Mouse (Mus musculus) CH12.LX (cell line): Measurements from ENCODE around the gene Ssh3. TPM values are rescaled to one million over a fixed set of nuclear protein-coding genes. Genes with fewer than 3 reads are reported as not detected.

Experiments used
- DNase-seq: peaks from one replicate; pipeline ENCODE4 v3.0.0-alpha.2; 2013; ENCODE audit errors: extremely low read depth
- H3K27ac ChIP-seq: 2 replicates; pipeline ENCODE4 v1.5.1; 2012; ENCODE audit warnings: low read depth, mild to moderate bottlenecking, control low read depth, moderate library complexity; ENCODE audit not compliant: insufficient read depth
- H3K27me3 ChIP-seq: replicated peaks from 2 replicates; pipeline ENCODE3; 2012; ENCODE audit warnings: inconsistent platforms
- H3K36me3 ChIP-seq, 2 experiments: replicated peaks in 1 of 2; 2 replicates each; pipeline versions ENCODE3 to v1.6.1; 2012; ENCODE audit warnings: inconsistent platforms in 1 of 2, low read length in 1 of 2, mild to moderate bottlenecking in 1 of 2, mixed read lengths in 1 of 2, moderate library complexity in 1 of 2; ENCODE audit not compliant: control insufficient read depth in 1 of 2, insufficient read depth in 1 of 2
- H3K4me1 ChIP-seq, 2 experiments: 2 replicates each; pipeline ENCODE4 v1.6.1; 2012; ENCODE audit warnings: inconsistent platforms in 1 of 2, moderate library complexity in 1 of 2; ENCODE audit not compliant: insufficient read depth in 2 of 2, control insufficient read depth in 1 of 2
- H3K4me2 ChIP-seq: 2 replicates; pipeline ENCODE4 v1.6.1; 2012; ENCODE audit warnings: low read depth, mild to moderate bottlenecking, control low read depth; ENCODE audit not compliant: poor library complexity, insufficient read depth, severe bottlenecking
- H3K4me3 ChIP-seq, 3 experiments: fragments of 150-350 bp in 1 of 3; sonication (generic) in 1 of 3; replicated peaks in 1 of 3; 2 replicates each; pipeline versions ENCODE3 to v1.5.1; 2011 to 2012; ENCODE audit warnings: low read depth in 2 of 3, low read length in 2 of 3, mild to moderate bottlenecking in 2 of 3, moderate library complexity in 2 of 3, control low read depth in 1 of 3, improper control_type of control experiment in 1 of 3, inconsistent platforms in 1 of 3, mixed read lengths in 1 of 3; ENCODE audit not compliant: poor library complexity in 1 of 3
- H3K79me2 ChIP-seq: replicated peaks from 2 replicates; pipeline ENCODE4 v1.6.1; 2012; ENCODE audit warnings: mild to moderate bottlenecking, moderate library complexity; ENCODE audit not compliant: control insufficient read depth, poor library complexity, insufficient read depth, severe bottlenecking; ENCODE audit errors: extremely low read depth
- H3K9ac ChIP-seq: 2 replicates; pipeline ENCODE4 v1.6.1; 2012; ENCODE audit warnings: low read depth, mild to moderate bottlenecking, control low read depth, moderate library complexity; ENCODE audit not compliant: insufficient read depth
- H3K9me3 ChIP-seq: replicated peaks from 2 replicates; pipeline ENCODE3; 2012; ENCODE audit warnings: low read length, inconsistent platforms, mixed read lengths
- BHLHE40 ChIP-seq: IDR thresholded peaks from 2 replicates; pipeline ENCODE4 v1.6.1; 2011; ENCODE audit warnings: mild to moderate bottlenecking, low read depth, low read length, improper control_type of control experiment
- CHD1 ChIP-seq: IDR thresholded peaks from 2 replicates; pipeline ENCODE4 v1.6.1; 2012; ENCODE audit warnings: low read depth, low read length, improper control_type of control experiment, inconsistent platforms
- CHD2 ChIP-seq: IDR thresholded peaks from 2 replicates; pipeline ENCODE4 v1.6.1; 2011; ENCODE audit warnings: low read length, improper control_type of control experiment
- CTCF ChIP-seq, 2 experiments: IDR thresholded peaks in 1 of 2; conservative IDR thresholded peaks in 1 of 2; 2 replicates each; pipeline ENCODE4 v1.5.1; 2011 to 2012; ENCODE audit warnings: low read depth in 2 of 2, low read length in 2 of 2, improper control_type of control experiment in 1 of 2, inconsistent platforms in 1 of 2, mild to moderate bottlenecking in 1 of 2, moderate library complexity in 1 of 2
- E2F4 ChIP-seq: IDR thresholded peaks from 2 replicates; pipeline ENCODE4 v1.6.1; 2011; ENCODE audit warnings: low read depth, low read length, improper control_type of control experiment; ENCODE audit not compliant: insufficient replicate concordance
- ELF1 ChIP-seq: IDR thresholded peaks from 2 replicates; pipeline ENCODE4 v1.6.1; 2014; ENCODE audit warnings: low read depth, mild to moderate bottlenecking, inconsistent platforms, low read length, improper control_type of control experiment
- EP300 ChIP-seq: IDR thresholded peaks from 2 replicates; pipeline ENCODE4 v1.6.1; 2011; ENCODE audit warnings: low read length, improper control_type of control experiment
- ETS1 ChIP-seq: conservative IDR thresholded peaks from 2 replicates; pipeline ENCODE4 v1.6.1; 2012; ENCODE audit warnings: low read depth, mild to moderate bottlenecking, inconsistent platforms, low read length, improper control_type of control experiment, moderate library complexity
- GABPA ChIP-seq: IDR thresholded peaks from 2 replicates; pipeline ENCODE4 v1.6.1; 2012; ENCODE audit warnings: low read depth, low read length, improper control_type of control experiment, inconsistent platforms; ENCODE audit not compliant: insufficient replicate concordance
- HCFC1 ChIP-seq: IDR thresholded peaks from 2 replicates; pipeline ENCODE4 v1.6.1; 2012; ENCODE audit warnings: low read depth, mild to moderate bottlenecking, inconsistent platforms, low read length, improper control_type of control experiment
- IRF4 ChIP-seq: IDR thresholded peaks from 2 replicates; pipeline ENCODE4 v1.6.1; 2014; ENCODE audit warnings: low read depth, mild to moderate bottlenecking, inconsistent platforms, low read length, improper control_type of control experiment
- JUN ChIP-seq: IDR thresholded peaks from 2 replicates; pipeline ENCODE4 v1.6.1; 2011; ENCODE audit warnings: low read depth, mild to moderate bottlenecking, low read length, improper control_type of control experiment, moderate library complexity; ENCODE audit not compliant: insufficient read depth
- JUND ChIP-seq: conservative IDR thresholded peaks from 2 replicates; pipeline ENCODE4 v1.6.1; 2011; ENCODE audit warnings: low read depth, low read length, improper control_type of control experiment
- KAT2A ChIP-seq: IDR thresholded peaks from 2 replicates; pipeline ENCODE4 v1.6.1; 2012; ENCODE audit warnings: low read length, improper control_type of control experiment, inconsistent platforms; ENCODE audit not compliant: insufficient replicate concordance
- MAFK ChIP-seq: IDR thresholded peaks from 2 replicates; pipeline ENCODE4 v1.6.1; 2011; ENCODE audit warnings: low read length, improper control_type of control experiment; ENCODE audit not compliant: insufficient replicate concordance
- MAX ChIP-seq: IDR thresholded peaks from 2 replicates; pipeline ENCODE4 v1.6.1; 2011; ENCODE audit warnings: low read length, improper control_type of control experiment
- MAZ ChIP-seq: IDR thresholded peaks from 2 replicates; pipeline ENCODE4 v1.6.1; 2012; ENCODE audit warnings: low read depth, mild to moderate bottlenecking, inconsistent platforms, low read length, improper control_type of control experiment, moderate library complexity
- MEF2A ChIP-seq: IDR thresholded peaks from 2 replicates; pipeline ENCODE4 v1.6.1; 2014; ENCODE audit warnings: low read depth, mild to moderate bottlenecking, inconsistent platforms, low read length, improper control_type of control experiment, borderline replicate concordance
- MXI1 ChIP-seq: IDR thresholded peaks from 2 replicates; pipeline ENCODE4 v1.6.1; 2011; ENCODE audit warnings: mild to moderate bottlenecking, low read depth, low read length, improper control_type of control experiment
- MYC ChIP-seq: IDR thresholded peaks from 2 replicates; pipeline ENCODE4 v1.6.1; 2011; ENCODE audit warnings: low read depth, mild to moderate bottlenecking, improper control_type of control experiment, low read length
- NELFE ChIP-seq: IDR thresholded peaks from 2 replicates; pipeline ENCODE4 v1.6.1; 2011; ENCODE audit warnings: low read depth, low read length, improper control_type of control experiment
- NRF1 ChIP-seq: IDR thresholded peaks from 2 replicates; pipeline ENCODE4 v1.6.1; 2014; ENCODE audit warnings: low read depth, mild to moderate bottlenecking, inconsistent platforms, low read length, improper control_type of control experiment, moderate library complexity
- PAX5 ChIP-seq: IDR thresholded peaks from 2 replicates; pipeline ENCODE4 v1.6.1; 2012; ENCODE audit warnings: low read length, inconsistent platforms, mixed read lengths
- POLR2A ChIP-seq: IDR thresholded peaks from 2 replicates; pipeline ENCODE4 v1.6.1; 2011; ENCODE audit warnings: low read depth, mild to moderate bottlenecking, improper control_type of control experiment, low read length
- POLR2AphosphoS2 ChIP-seq: IDR thresholded peaks from 2 replicates; pipeline ENCODE4 v1.6.1; 2011; ENCODE audit warnings: low read depth, low read length, improper control_type of control experiment
- RAD21 ChIP-seq: IDR thresholded peaks from 2 replicates; pipeline ENCODE4 v1.6.1; 2011; ENCODE audit warnings: low read depth, mild to moderate bottlenecking, low read length, improper control_type of control experiment, moderate library complexity
- RCOR1 ChIP-seq: conservative IDR thresholded peaks from 2 replicates; pipeline ENCODE4 v1.6.1; 2012; ENCODE audit warnings: low read depth, mild to moderate bottlenecking, inconsistent platforms, low read length, improper control_type of control experiment
- SIN3A ChIP-seq: IDR thresholded peaks from 2 replicates; pipeline ENCODE4 v1.6.1; 2012; ENCODE audit warnings: low read length, improper control_type of control experiment, inconsistent platforms
- SMC3 ChIP-seq: IDR thresholded peaks from 2 replicates; pipeline ENCODE4 v1.6.1; 2011; ENCODE audit warnings: low read depth, low read length, improper control_type of control experiment
- TBP ChIP-seq: conservative IDR thresholded peaks from 2 replicates; pipeline ENCODE4 v1.6.1; 2011; ENCODE audit warnings: low read depth, low read length, improper control_type of control experiment
- TCF12 ChIP-seq: IDR thresholded peaks from 2 replicates; pipeline ENCODE4 v1.6.1; 2014; ENCODE audit warnings: low read depth, mild to moderate bottlenecking, inconsistent platforms, low read length, improper control_type of control experiment
- UBTF ChIP-seq: IDR thresholded peaks from 2 replicates; pipeline ENCODE4 v1.6.1; 2012; ENCODE audit warnings: low read depth, mild to moderate bottlenecking, inconsistent platforms, low read length, improper control_type of control experiment, moderate library complexity
- USF1 ChIP-seq: IDR thresholded peaks from 2 replicates; pipeline ENCODE4 v1.6.1; 2014; ENCODE audit warnings: low read depth, mild to moderate bottlenecking, inconsistent platforms, low read length, improper control_type of control experiment
- USF2 ChIP-seq: conservative IDR thresholded peaks from 2 replicates; pipeline ENCODE4 v1.6.1; 2011; ENCODE audit warnings: low read depth, low read length, improper control_type of control experiment
- ZC3H11A ChIP-seq: IDR thresholded peaks from 2 replicates; pipeline ENCODE4 v1.6.1; 2012; ENCODE audit warnings: low read depth, mild to moderate bottlenecking, inconsistent platforms, low read length, improper control_type of control experiment
- ZKSCAN1 ChIP-seq: IDR thresholded peaks from 2 replicates; pipeline ENCODE4 v1.6.1; 2012; ENCODE audit warnings: low read depth, inconsistent platforms, low read length, improper control_type of control experiment, borderline replicate concordance
- ZMIZ1 ChIP-seq: IDR thresholded peaks from 2 replicates; pipeline ENCODE4 v1.6.1; 2012; ENCODE audit warnings: low read depth, mild to moderate bottlenecking, inconsistent platforms, low read length, improper control_type of control experiment
- ZNF384 ChIP-seq: IDR thresholded peaks from 2 replicates; pipeline ENCODE4 v1.6.1; 2012; ENCODE audit warnings: low read depth, low read length, improper control_type of control experiment, inconsistent platforms
- dilution Hi-C: fragments of 300-500 bp; cut with MboI; formaldehyde crosslinking; loops from 2 replicates; pipeline ENCODE4 v1.14.3; 2020; ENCODE audit warnings: low sequenced_read_pairs; ENCODE audit not compliant: extremely low pct_unique_long_range_greater_than_20kb, extremely low pct_ligation_motif_present
- in situ Hi-C: fragments of 300-500 bp; cut with MboI; formaldehyde crosslinking; loops from 3 replicates; pipeline ENCODE4 v1.14.3; 2019; ENCODE audit warnings: low sequenced_read_pairs, low pct_ligation_motif_present, low pct_unique_long_range_greater_than_20kb, mixed read lengths
- polyA plus RNA-seq: library from polyadenylated mRNA; unstranded; fragments of >175 nt; gene quantifications from 2 replicates; pipeline ENCODE4 v1.2.1, GENCODE M21; 2012; ENCODE audit warnings: low read depth; ENCODE audit not compliant: insufficient read length
- total RNA-seq, 2 experiments: library from RNA; depleted of rRNA; stranded (reverse); fragments of 300-350 nt in 1 of 2; fragments of >200 nt in 1 of 2; gene quantifications; 2 replicates each; pipeline ENCODE4 v1.2.3; 2012 to 2014

Gene Ssh3
- total and polyA plus RNA-seq, 3 experiments = 5.6 to 30.0 (median 12.3) TPM

DNA sequence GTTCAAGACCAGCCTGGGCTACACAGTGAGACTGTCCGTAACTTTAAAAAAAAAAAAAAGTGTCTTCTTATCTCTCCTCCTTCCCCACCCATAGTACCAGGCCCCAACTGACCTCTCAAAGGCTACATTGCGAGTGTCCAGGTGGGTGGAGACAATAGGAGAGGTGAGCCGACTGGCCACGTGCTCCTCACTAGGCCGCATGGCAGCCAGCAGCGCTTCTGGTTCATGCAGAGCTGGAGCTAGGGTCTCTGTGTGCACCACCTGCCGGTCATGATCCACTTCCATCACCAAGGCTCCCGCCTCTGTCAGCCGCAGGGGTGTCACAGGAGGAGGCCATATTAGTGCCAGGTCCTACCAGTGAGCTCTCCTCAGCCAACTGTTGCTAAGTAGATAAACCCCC is 11.4 kb upstream of the Ssh3 start:
- in situ Hi-C loops = no loop called here
- no peak for DNase-seq
- dilution Hi-C loops = no loop called here
- Histone ChIP-seq H3K4me1 (peaks cover 15 to 39% of the 10 kb centered on the region in 2 experiments), H3K4me2 (peak overlapping the region; percentile 67), H3K36me3 (peaks cover 26 to 65% of the 10 kb centered on the region in 2 experiments), H3K9me3 (peaks cover 16% of the 10 kb centered on the region), H3K9ac (peak overlapping the region; percentile 41; the same call in 1 of the 2 replicates), H3K27me3 (no peaks in the 10 kb centered on the region), H3K4me3 (peak overlapping the region in 1 of 3 experiments; percentile 27), H3K27ac (peak overlapping the region; percentile 66), H3K79me2 (peaks cover 14% of the 10 kb centered on the region)
- TF ChIP-seq RCOR1 (no peak), POLR2A (peak; percentile 29), CTCF (conservative IDR thresholded peaks at IDR 0.05 in 1 of 2, IDR thresholded peaks at IDR 0.05 in 1 of 2; ENCODE audit: low read depth in 2 of 2, low read length in 2 of 2) (peak in 1 of 2 experiments; percentile 26; a peak in 2 of 4 replicates), USF1 (peak; percentile 11; the same call in 1 of the 2 replicates), CHD2 (no peak), JUND (no peak), ELF1 (no peak), PAX5 (no peak), MEF2A (no peak), UBTF (no peak), ZKSCAN1 (no peak), MAZ (no peak), SIN3A (no peak), MXI1 (peak; percentile 86), HCFC1 (no peak), IRF4 (no peak), E2F4 (no peak), RAD21 (no peak), KAT2A (no peak), MYC (peak; percentile 99), JUN (no peak), ZMIZ1 (no peak), BHLHE40 (0 out of 2 replicates have a peak, but pooled peaks have one; percentile 2), NRF1 (0 out of 2 replicates have a peak, but pooled peaks have one; percentile 18), GABPA (no peak), POLR2AphosphoS2 (no peak), ZC3H11A (no peak), CHD1 (no peak), TCF12 (0 out of 2 replicates have a peak, but pooled peaks have one; percentile 7), EP300 (no peak), ETS1 (no peak), MAFK (no peak), TBP (no peak), SMC3 (no peak), NELFE (no peak), MAX (peak; percentile 93), ZNF384 (0 out of 2 replicates have a peak, but pooled peaks have one; percentile 35), USF2 (no peak)
